Mouse (Mus musculus): ENCODE results near the gene Ube2d2b.

Gene Ube2d2b

DNA sequence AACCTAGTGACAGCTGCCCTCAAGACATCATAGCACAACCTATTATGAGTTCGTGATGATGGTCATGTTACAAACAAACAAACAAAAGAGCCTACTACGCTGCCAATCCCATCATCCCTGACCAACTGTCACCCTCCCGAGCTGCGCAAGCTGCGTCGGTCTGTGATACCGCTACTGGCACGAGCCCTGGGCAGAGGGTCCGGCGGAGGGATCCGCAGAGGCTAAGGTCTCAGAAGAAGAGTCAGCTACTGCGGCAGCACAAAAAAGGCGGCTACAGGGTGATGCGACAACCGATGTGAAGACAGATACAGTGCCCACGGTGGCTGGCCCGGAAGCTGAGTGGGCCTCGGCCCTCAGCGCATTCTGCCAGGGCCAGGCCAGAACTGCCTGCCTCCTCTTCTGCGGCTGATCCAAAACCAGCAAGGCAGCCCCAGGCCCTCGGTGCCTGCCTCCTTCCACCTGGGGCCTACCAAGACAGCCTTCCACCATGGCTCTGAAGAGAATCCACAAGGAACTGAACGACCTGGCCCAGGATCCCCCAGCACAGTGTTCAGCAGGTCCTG, at the start of gene Ube2d2b:
Gene Ube2d2b, plus strand, starts transcription at position 102 of the 563 bp plus-strand sequence.
- DNase-seq = no peak

DNA sequence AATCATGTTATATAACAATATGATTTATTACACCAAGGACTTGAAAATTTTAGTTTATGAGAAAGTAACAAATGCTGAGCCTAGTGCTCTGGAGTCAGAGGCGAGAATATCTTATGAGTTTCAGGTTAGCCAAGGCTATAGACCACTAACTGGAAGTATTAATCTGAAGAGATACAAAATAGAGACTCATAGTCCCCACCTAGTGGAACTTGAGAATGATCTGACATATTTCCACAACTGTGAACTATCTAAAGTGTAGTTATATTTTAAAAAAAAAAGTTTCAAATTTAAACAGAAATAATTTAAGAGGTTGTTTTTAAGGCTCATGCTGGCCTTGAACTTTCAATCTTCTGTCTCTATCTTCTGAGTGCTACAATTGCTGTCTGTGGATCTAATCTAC, 47.5 kb upstream of the Ube2d2b start:
- DNase-seq = no peak

DNA sequence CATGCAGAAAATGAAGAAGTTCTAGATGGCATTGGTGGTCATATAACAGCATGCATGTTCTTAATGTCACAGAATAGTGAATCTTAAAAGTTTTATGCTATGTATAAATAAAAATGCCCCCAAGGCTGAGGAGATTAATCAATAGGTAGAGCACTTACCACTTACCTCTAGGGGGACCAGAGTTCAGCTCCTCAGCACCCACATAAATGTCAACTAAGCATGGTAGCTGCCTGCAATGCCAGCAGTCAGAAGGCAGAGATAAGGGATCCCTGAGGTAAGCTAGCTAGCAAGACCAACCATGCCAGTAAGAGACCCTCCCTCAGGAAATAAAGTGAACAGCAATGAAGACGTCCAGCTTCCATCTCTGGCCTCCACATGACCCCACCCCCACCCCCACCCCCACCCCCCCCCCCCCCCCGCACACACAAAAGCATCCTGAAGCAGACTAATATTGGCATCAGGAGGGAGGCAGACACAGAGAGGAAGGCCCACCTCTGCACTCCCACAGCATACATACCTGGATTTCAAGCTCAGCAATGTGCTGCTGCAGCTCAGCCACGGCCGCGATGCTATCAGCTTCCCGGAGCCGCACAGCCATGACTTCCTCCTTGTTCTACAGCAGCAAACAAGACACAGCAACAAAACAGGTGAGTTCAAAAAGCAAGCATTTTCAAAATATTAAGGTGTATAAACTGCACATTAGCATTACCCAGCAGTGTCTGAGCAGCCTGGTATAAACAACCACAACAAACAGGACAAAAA, 42.0 kb upstream of the Ube2d2b start:
- DNase-seq = no peak

DNA sequence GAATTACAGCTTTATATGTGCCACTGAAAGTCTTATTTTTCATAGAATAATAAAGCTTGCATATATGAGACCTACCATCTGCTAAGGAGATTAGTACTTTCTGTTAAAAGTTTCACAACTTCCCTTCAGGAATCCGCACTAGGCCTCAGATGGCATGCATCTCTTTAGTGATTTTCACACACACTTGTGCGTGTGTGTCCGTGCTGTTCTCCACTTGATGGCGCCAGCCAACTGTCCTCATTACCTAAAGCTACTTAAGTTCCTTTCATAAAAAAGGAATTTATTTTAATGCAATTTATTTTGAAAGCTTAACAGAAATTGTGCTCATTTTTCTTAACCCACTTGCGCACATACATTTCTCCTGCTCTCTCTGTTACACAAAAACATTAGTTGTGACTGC, 40.4 kb upstream of the Ube2d2b start:
- DNase-seq = peak; percentile 24

DNA sequence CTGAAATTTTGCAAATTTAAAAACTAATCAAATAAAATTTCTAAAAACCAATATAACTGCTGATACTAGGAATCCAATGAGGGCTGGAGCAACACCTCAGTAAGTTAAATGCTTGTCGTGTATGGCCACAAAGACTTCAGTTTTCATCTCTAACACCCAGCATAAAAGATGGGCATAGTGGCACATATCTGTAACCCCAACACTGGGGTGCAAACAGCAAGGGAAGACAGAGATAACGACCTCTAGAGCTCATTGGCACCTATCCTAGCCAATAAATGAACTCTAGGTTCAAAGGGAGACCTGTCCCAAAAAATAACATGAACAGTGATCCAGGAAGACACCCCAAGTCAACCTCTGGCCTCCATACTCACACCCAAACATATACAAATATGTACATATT, 37.9 kb upstream of the Ube2d2b start:
- no peak for DNase-seq

DNA sequence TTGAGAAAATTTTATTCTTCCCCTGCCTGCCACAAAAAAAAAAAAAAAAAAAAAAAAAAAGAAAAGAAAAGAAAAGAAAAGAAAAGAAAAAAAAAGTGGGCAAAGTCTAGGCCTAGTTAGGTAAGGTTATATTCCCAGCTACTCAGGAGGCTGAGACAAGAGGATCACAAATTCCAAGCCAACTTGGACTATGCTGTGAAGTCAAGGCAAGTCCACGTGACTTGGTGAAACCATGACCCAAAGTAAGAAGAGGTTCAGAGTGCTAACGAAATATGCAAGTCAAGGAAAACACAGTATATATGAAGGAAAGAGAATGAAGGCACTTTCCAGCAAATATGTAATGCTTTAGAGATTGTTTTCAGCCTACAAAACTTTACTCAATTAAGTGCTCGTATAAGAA, 37.4 kb upstream of the Ube2d2b start:
- DNase-seq = peak; percentile 77

DNA sequence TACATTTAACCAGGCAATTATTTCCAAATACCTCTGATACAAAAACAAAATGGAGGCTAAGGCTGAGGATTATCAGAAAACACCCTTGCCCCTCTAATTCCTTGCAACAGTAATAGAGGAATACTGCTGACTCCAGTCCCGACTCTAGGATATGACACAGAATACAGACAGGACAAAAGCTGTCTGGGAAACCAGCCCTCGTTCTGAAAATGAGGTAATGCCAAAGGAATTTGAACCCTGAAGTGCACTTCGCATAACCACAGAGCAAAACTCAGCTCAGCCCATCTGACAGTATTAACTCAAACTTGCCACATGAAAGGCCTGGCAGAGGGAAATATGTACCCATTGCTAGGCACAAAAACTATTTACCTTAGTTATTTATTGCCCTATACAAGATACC, 36.6 kb upstream of the Ube2d2b start:
- DNase-seq = peak; percentile 78

DNA sequence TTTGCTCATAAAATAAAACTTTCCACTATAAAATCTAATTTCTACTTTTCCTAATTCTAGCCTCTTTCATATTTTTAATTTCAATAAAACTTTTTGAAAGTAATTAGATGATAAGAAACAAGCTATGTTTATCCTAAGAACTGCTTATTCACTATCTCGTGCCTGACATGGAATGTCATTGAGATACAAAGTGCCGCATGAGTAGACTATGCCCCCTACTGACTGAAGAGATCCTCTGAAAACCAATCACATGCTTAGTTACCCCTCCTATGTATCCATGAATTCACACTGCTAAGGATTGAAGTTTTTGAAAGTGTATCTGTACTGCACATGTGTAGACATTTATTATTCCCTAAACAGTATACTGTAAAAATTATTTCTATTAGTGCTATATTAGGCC, 36.0 kb upstream of the Ube2d2b start:
- DNase-seq = peak; percentile 25

DNA sequence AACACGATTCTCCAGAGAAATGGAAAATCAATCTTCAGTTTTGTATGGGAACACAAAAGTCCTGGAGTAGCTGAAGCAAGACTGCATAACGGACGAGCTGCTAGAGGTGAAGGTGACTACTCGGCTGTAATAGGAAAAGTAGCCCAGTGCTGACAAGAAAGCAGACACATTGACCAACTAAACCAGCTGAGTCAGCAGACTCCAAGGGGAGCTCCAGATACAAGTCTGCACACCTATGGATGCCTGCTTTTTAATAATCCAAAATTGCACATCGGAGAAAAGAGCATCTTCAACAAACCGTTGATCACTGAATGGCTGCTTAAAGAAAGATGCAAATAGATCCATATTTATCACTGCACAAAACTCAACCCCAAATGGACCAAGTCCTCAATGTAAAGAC, 31.6 kb upstream of the Ube2d2b start:
- DNase-seq = no peak

DNA sequence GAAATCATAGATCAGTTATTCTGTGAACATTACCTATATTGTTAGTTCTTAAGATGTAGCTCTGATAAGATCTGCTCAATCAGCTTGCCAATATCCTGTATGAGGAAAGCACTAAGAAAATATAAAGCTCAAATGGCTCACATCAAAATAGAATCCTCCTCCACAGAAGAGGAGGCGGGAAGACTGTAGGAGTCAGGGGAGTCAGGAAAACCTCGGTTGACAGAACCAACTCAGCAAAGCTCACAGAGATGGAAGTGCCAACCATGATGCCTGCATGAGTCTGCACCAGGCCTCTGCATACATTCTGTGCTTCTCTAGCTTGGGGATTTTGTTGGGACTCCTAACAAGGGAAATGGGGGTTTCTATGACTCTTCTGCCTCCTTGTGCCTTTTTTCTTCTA, 28.7 kb upstream of the Ube2d2b start:
- no peak for DNase-seq

DNA sequence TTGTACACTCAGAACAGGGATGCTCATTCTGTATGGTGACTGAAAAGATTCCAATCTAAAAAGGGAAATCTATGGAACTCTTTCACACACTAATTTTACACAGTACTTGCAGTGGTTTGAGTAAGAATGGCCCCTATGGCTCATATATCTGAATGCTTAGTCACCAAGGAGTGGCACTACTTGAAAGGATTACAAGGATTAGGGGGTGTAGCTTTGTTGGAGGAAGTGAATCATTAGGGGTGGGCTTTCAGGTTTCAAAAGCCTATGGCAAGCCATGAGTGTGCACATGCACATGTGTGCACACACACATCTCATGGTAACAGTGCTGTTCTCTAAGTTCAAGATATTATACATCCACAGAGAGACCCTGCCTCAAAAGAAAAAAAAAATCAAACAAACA, 27.3 kb upstream of the Ube2d2b start:
- no peak for DNase-seq

DNA sequence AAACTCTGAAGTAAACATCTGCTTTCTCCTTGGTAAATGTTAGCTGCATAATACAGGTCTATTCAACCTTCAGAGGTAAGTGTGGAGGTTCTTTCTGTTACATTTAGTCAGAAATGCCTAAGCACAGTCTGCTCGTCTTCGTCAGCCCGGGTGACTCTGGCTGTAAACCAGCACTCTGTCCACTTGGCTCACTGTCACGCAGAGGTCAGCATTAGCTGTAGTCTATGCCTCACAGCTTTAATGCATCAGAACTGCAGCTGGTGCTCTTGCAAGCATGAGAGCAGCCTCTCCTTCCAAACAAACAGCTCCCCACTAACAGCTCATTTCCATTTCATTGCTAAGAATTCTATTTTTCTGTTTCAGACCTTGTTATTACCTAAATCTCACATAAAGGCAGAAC, 22.4 kb upstream of the Ube2d2b start:
- DNase-seq = no peak

DNA sequence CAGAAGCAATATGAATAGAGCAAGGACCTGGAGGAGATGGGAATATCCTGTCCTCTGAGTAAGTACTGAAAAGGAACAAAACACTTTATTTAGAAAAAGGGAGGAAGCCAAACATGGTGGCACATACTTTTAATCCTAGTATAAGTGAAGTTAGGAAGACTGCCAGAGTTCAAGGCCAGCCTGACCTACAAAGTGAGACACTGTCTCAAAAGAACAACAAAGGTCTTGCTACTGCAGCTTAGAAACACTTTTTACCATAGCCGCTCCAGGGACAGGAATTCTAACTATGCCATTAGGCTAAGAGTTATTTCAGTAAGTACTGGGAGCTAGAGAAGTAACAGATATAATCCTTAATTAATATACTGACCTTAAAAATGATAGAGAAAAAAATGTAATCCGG, 15.2 kb upstream of the Ube2d2b start:
- DNase-seq = no peak

DNA sequence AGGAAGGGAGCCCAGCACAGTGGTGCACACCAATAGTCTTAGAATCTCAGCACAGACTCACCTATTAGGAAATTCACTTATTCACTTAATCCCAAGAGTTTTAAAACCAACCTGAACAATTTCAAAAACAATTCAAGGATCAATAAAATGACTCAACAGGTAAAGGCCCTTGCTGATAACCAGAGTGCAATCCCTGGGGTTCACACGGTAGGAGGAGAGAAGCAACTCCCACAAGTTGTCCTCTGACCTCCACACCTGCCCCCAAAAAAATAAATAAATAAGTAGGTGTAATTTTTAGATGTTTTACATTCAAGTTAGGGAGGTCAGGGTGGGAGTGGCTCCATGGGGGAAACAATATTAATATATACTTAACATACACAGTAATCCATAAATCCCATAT, 7.4 kb upstream of the Ube2d2b start:
- no peak for DNase-seq

DNA sequence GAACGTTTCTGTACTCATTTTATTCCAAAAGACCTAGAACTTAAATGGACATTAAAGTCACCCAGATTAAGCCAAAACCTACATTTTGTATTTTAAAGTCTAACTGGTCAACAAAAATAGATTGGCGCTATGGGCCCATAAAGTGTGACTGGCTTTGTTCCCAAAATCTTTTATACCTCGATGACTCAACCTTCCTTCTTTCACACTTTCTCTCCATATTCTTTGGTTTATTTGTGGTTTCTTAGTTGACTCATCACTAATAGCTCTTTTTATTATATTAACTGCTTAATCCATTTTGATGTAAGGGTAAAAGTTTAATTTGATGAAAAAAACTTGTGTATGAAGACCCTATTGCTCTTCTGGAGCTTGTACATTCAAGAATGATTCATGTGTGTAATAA, 1.5 kb downstream of the Ube2d2b start:
- no peak for DNase-seq

DNA sequence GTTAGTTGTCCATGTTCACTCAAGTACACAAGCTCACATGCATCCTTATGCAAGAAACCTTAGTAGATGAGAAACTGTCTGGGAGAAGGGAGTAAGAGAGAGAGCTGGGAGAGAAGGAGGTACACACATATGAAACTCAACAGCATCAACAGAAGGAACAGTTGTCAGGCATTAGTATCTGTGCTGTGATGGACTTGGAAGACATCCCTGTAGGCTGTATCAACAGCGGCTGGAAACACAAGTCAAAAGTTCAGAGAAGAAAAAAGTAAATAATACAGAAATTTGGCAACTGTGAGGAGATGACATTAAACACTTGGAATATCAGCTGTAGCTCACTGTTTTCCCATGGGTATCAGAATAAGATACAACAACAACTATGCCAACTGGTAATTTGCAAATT, 4.4 kb downstream of the Ube2d2b start:
- no peak for DNase-seq

DNA sequence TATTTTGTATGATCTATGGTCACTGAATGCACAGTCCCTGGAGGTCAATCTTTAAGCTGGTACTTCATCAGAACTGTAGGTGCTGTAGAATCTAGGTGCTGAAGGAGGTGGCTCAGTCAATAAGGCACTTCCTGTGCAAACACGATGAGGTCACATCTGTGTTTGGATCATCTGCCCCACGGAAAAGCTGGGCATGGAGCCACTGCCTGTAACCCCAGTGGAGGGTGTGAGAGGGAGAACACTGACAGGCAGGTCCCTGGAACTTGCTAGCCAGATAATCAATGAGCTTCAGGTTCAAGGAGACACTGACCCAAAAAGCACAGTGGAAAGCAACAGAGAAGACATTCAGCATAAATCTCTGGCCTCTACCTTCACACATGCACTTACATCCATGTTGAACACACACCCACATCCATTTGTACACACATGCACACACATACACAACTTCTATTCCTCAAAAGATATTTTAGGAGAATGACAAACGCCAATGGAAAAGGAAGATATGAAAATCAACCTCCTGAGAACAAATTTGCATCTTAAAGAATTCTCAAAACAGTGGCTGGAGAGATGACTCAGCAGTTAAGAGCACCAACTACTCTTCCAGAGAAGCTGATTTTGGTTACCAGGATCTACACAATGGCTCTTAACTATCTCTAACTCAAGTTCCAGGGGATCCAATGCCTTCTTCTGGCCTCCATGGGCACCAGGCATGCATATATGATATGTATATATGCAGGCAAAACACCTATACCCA, 9.2 kb downstream of the Ube2d2b start:
- no peak for DNase-seq

DNA sequence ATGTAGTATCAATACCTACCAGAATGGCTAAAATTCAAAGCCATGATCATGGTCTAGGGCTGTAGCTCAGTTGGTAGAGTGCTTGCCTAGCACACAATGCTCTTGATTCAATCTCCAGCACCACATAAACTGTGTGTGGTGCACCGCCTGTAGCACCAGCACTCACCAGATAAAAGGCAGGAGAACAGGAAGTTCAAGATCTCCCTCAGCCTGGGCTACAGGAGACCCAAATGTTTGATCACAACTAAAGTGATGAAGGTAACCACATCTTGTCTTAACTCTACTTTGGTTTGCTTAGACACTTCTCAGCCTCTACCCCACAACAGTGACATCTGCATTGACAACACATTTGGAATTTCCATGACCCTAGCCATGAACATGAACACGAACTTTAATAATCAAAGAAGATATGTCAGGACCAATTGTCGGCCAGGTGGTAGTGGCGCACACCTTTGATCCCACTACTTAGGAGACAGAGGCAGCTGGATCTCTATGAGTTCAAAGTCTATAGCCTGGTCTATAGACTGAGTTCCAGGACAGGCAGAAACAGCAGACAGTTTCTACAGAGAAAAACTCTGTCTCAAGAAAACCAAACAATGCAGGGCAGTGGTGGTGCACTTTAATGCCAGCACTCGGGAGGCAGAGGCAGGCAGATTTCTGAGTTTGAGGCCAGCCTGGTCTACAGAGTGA, 10.8 kb downstream of the Ube2d2b start:
- DNase-seq = no peak

DNA sequence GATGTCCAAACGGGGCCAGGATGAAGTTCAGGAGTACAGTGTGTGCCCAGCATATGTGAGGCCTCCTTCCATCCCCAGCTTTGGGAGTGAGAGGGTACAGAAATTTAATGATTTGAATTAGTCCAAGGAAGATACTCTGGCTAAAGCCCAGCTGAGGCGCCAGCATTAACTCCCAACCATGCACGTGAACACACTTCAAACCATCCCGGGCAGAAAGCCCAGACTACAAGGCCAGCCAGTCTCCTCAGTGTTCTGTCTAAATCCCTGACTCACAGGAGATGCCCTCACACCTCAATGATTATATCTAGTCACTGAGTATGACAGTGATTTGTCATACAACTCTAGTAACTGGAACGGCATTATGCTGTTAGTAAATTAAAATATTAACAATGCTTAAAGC, 17.4 kb downstream of the Ube2d2b start:
- peak; percentile 66 for DNase-seq

DNA sequence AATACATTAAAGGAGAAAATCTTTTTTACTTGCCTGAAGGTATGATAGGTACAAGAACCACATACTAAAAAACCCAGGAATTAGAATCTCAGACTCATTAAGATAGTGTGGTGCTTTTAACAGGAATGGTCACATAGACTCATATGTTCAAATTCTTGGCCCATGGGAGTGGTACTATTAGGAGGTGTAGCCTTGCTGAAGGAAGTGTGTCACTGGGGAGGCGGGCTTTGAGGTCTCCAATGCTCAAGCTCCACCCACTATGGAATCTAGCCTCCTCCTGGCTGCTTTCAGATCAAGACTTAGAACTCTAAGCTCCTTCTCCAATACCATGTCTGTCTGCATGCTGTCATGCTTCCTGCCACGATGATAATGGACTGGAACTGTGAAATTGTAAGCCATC, 17.9 kb downstream of the Ube2d2b start:
- no peak for DNase-seq

DNA sequence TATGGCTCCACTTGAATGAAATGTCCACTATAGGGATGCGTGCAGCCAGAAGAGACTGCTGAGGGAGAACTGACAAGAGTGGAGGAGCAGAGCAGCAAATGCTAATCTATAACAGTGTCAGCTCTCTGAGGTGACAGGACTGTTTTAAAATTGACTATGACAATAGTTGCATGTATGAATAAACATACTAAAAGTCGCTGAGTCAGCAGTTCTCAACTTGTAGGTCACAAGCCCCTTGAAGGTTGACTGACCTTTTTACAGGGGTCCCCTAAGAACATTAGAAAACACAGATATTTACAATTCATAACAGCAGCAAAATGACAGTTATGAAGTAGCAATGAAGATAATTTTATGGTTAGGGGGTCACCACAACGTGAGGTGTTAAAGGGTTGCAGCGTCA, 19.1 kb downstream of the Ube2d2b start:
- DNase-seq = no peak

DNA sequence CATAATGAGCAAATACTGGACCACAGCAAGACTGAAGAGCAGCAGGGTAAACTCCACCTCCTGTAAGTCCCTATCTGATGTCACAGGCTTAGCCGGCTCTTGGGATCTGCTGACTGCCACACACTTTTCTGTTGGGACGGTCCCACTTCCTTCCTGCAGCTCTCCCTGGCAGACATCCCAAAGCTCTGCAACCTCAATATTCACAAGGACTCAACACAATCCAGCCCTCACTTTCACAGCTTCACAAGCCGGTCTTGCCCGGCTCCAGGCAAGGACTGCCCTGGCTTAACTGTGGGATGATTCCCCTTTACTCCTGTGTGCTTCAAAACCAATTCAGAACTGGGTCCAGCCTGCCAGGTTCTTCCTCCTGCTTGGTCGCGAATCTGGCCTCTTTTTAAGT, 23.9 kb downstream of the Ube2d2b start:
- peak; percentile 45 for DNase-seq

DNA sequence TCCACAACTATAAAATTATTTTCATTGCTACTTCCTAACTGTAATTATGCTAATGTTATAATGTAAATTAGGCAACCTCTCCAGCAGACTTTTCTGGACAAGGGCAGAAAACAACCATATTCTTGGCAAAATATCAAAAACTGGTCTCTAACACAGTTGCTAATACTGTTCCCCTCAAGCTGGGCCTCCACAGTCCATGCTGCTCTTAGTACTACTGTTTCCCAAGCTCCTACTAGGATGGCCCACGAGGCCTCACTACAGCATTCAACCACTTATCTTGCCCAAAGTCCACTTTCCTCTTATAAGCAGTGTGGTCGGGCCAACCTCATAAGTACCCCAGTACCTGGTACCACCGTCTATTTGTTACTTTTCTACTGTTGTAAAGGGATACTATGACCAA, 24.7 kb downstream of the Ube2d2b start:
- DNase-seq = no peak

DNA sequence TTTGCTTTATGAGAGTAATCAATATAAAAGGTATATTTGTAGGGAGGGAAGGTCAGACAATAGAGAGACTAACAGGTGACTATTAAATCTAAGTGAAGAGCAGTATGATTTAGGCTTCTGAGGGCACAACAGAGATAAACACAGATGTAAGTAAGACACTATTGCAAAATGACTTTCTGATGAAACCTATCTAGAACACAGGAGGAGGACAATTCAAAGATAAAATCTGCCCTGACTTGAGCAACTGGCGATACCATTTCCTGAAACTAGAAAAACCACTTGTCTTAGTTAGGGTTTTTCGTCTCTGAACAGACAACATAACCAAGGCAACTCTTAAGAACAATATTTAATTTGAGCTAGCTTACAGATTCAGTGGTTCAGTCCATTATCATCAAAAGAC, 25.6 kb downstream of the Ube2d2b start:
- no peak for DNase-seq
